Mouse (Mus musculus) erythroid progenitor cell, adult 5-6 weeks (primary cell): ENCODE measurements around the gene Sema6b. TPM values are rescaled to one million over a fixed set of nuclear protein-coding genes. Genes with fewer than 3 reads are reported as not detected.

Source experiments
- ATAC-seq: replicated peaks from 2 replicates; pipeline ENCODE4 v1.8.0; 2016; ENCODE audit warnings: moderate number of reproducible peaks, mild to moderate bottlenecking, moderate TSS enrichment, inconsistent platforms; ENCODE audit not compliant: poor library complexity, low FRiP score, severe bottlenecking
- total RNA-seq, 2 experiments: library from RNA; stranded (forward) in 1 of 2; stranded (reverse) in 1 of 2; fragments of 150-400 nt in 1 of 2; fragments of 186-747, 209-891 nt in 1 of 2; gene quantifications; 2 replicates each; pipeline versions ENCODE4 v1.2.3 to v1.2.4; 2015 to 2017; ENCODE audit warnings: low replicate concordance in 2 of 2

Sema6b gene
- total RNA-seq (2015; ENCODE audit: low replicate concordance): 1.4 TPM in 1 of 2 replicates, not detected in the other
- total RNA-seq (2017; ENCODE audit: low replicate concordance): 0.83 TPM in 1 of 2 replicates, not detected in the other

- ATAC-seq: no peak
These were observed at the start of gene Sema6b for GRCm38 (mm10) chr17:56139858-56140595. Sema6b (minus strand) TSS chr17:56140343.

GRCm38 (mm10) chr17:56185281-56186141, 45.4 kb upstream of the Sema6b start:
- no peak for ATAC-seq

- peak; percentile 98 for ATAC-seq
These were observed 43.5 kb upstream of the Sema6b start, which contains the start of gene Mydgf for GRCm38 (mm10) chr17:56183658-56184103. Mydgf (minus strand) TSS chr17:56183920.

- peak; percentile 33 for ATAC-seq
These were observed 43.0 kb upstream of the Sema6b start for GRCm38 (mm10) chr17:56182975-56183657.

- no peak for ATAC-seq
These were observed 35.3 kb upstream of the Sema6b start for GRCm38 (mm10) chr17:56175416-56175815.

- ATAC-seq: no peak
These were observed 33.4 kb upstream of the Sema6b start for GRCm38 (mm10) chr17:56173401-56174046.

- ATAC-seq: no peak
These were observed 31.7 kb upstream of the Sema6b start for GRCm38 (mm10) chr17:56171881-56172280.

GRCm38 (mm10) chr17:56171456-56171855, 31.3 kb upstream of the Sema6b start:
- ATAC-seq: no peak

- no peak for ATAC-seq
These were observed 30.5 kb upstream of the Sema6b start for GRCm38 (mm10) chr17:56170636-56171035.

GRCm38 (mm10) chr17:56169830-56170229, 29.7 kb upstream of the Sema6b start:
- no peak for ATAC-seq

GRCm38 (mm10) chr17:56165671-56166070, 25.5 kb upstream of the Sema6b start:
- ATAC-seq: no peak

GRCm38 (mm10) chr17:56164510-56164909, 24.4 kb upstream of the Sema6b start:
- no peak for ATAC-seq

- ATAC-seq: no peak
These were observed 23.5 kb upstream of the Sema6b start for GRCm38 (mm10) chr17:56163523-56164102.

- peak; percentile 95 for ATAC-seq
These were observed 22.2 kb upstream of the Sema6b start, which contains the start of gene Tnfaip8l1 for GRCm38 (mm10) chr17:56162231-56162774. Tnfaip8l1 (plus strand) TSS chr17:56162477.

- ATAC-seq: no peak
These were observed 19.6 kb upstream of the Sema6b start for GRCm38 (mm10) chr17:56159729-56160128.

GRCm38 (mm10) chr17:56153643-56154042, 13.5 kb upstream of the Sema6b start:
- no peak for ATAC-seq

GRCm38 (mm10) chr17:56149897-56150296, 9.8 kb upstream of the Sema6b start:
- no peak for ATAC-seq

- 0 out of 2 replicates have a peak, but pooled peaks have one; percentile 21 for ATAC-seq
These were observed 8.9 kb upstream of the Sema6b start for GRCm38 (mm10) chr17:56148790-56149618.
